ENCODE assay signal across 9 mouse cellular contexts in the genomic region with DNA sequence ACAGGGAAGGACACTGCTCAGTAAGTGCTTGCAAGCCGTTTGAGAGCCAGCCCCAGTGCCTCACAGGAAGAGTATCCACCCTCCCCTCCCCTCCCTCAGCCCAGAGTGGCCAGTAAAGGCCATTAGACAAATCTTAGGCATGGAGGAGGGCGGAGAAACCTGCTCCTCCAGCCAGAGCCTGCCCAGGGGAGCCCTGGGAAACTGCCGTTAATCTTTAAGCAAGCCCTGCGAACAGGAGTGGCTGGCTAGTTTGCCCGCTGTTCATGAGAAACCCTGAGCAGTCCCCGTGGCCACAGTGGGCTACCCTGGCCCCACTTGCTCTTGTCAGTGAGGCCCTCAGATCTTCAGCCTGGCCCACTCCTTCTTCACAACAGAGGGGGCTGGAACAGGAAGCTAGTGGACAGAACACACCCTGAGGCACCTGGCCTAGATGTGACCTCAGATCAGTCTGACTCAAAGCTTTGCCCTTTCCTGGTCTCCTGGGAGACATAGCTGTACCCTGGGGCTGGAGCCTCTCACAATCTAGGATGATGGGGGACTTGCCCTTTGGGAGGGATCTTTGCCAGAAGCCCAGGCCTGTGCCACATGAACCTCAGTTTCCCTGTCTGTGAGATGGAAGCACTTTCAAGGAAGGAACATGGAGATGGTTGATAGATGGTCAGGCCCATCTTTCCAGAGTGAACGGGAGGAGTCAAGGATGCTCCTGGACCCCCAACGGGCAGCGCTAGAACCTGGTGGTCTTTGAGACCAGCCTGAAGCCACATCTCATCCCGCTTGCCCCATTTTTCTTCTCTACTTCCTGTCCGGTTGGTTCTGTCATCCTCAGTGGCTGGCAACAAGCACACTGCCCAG. TPM values are rescaled to one million over a fixed set of nuclear protein-coding genes. Genes with fewer than 3 reads are reported as not detected.
DNase-seq lines count a peak whose midpoint lies in the region; ATAC-seq and TF ChIP-seq lines count a peak whose summit lies in the region.
"Had no signal": no experiment of that assay in that cellular context is flagged by ENCODE, and none has a peak within 500 bp of the region (broad histone marks: within the 10 kb centered on the region; RNA-seq: fewer than 3 reads in every experiment).

No protein-coding gene starts in this region.

- peak overlapping the region; percentile 97 for H3K9ac ChIP-seq in forebrain, embryonic 16.5 days (replicated peaks; ENCODE audit: low read depth, low read length)
- no peak overlapping the region for H3K9ac ChIP-seq in liver, postnatal 0 days (replicated peaks)

- peaks cover 26% of the 10 kb centered on the region for H3K36me3 ChIP-seq in megakaryocyte, embryonic 14.5 days (replicated peaks; ENCODE audit: low read length)
- no peaks in the 10 kb centered on the region for H3K36me3 ChIP-seq in forebrain, embryonic 16.5 days (ENCODE audit: control insufficient read depth, insufficient read depth)
- no peaks in the 10 kb centered on the region for H3K36me3 ChIP-seq in liver, postnatal 0 days (replicated peaks; ENCODE audit: insufficient read depth, low read length)

- DNase-seq in kidney, adult 11 months, result peak; percentile 92
- DNase-seq in liver, postnatal 0 days, result no peak
- peak; percentile 61 for DNase-seq in retina, embryonic 14.5 days (ENCODE audit: low spot score)
- no peak for DNase-seq in thymus, adult 18-20 months

- peak overlapping the region; percentile 90; the same call in 1 of the 2 replicates for H3K27ac ChIP-seq in forebrain, embryonic 16.5 days (ENCODE audit: low read length)
- peak overlapping the region; percentile 70; the same call in 1 of the 2 replicates for H3K27ac ChIP-seq in liver, postnatal 0 days (ENCODE audit: low read depth)
- H3K27ac ChIP-seq: macrophage had no signal

- peaks cover 41% of the 10 kb centered on the region for H3K27me3 ChIP-seq in megakaryocyte, embryonic 14.5 days (replicated peaks)
- H3K27me3 ChIP-seq in forebrain, embryonic 16.5 days (replicated peaks; ENCODE audit: control insufficient read depth, insufficient read depth, low read length), result no peaks in the 10 kb centered on the region
- 0 out of 2 replicates have a peak, but pooled peaks cover 7% of the 10 kb centered on the region for H3K27me3 ChIP-seq in liver, postnatal 0 days (ENCODE audit: insufficient read depth, low read length)

- 47% methylated on average over 11 of the region's 11 CpGs for WGBS in forebrain, embryonic 16.5 days
- WGBS in liver, postnatal 0 days (ENCODE audit: insufficient replicate concordance), result 56% methylated on average over 11 of the region's 11 CpGs

- no peak for ATAC-seq in megakaryocyte, adult 5-6 weeks (ENCODE audit: poor library complexity, severe bottlenecking)
- ATAC-seq in forebrain, embryonic 16.5 days, result no peak
- ATAC-seq in liver, postnatal 0 days, result peak; percentile 34
- no peak for ATAC-seq in CD4-positive, CD25-positive, alpha-beta regulatory T cell, adult 4 months

- peaks cover 83% of the 10 kb centered on the region for H3K4me1 ChIP-seq in megakaryocyte, embryonic 14.5 days
- peaks cover 44% of the 10 kb centered on the region for H3K4me1 ChIP-seq in forebrain, embryonic 16.5 days (replicated peaks; ENCODE audit: control insufficient read depth, insufficient read depth, low read length)
- peaks cover 13% of the 10 kb centered on the region for H3K4me1 ChIP-seq in liver, postnatal 0 days (ENCODE audit: insufficient read depth)

- H3K4me2 ChIP-seq in forebrain, embryonic 16.5 days (ENCODE audit: low read length), result peak overlapping the region; percentile 75
- H3K4me2 ChIP-seq in liver, postnatal 0 days (ENCODE audit: low read depth, low read length), result peak overlapping the region; percentile 74; the same call in 1 of the 2 replicates

- TF ChIP-seq CTCF in liver, postnatal 0 days (IDR thresholded peaks at IDR 0.05; ENCODE audit: low read depth), result no peak

- H3K4me3 ChIP-seq in megakaryocyte, embryonic 14.5 days (replicated peaks), result peak overlapping the region; percentile 96
- H3K4me3 ChIP-seq in forebrain, embryonic 16.5 days (replicated peaks; ENCODE audit: low read length), result peak overlapping the region; percentile 79
- no peak overlapping the region for H3K4me3 ChIP-seq in liver, postnatal 0 days (ENCODE audit: low read depth, low read length)

- no peaks in the 10 kb centered on the region for H3K9me3 ChIP-seq in megakaryocyte, embryonic 14.5 days
- no peaks in the 10 kb centered on the region for H3K9me3 ChIP-seq in forebrain, embryonic 16.5 days (ENCODE audit: control insufficient read depth, low read length)
- H3K9me3 ChIP-seq in liver, postnatal 0 days (ENCODE audit: low read length), result no peaks in the 10 kb centered on the region

- TF ChIP-seq EP300 in liver, postnatal 0 days (IDR thresholded peaks at IDR 0.05; ENCODE audit: low read depth), result no peak

RNA-seq across cellular contexts. Expression of gene Src, which starts 4.8 kb away (rescaled TPM):
- polyA plus RNA-seq in megakaryocyte, embryonic 14.5 days (2012; ENCODE audit: insufficient read depth, low replicate concordance), result 186 and 225 TPM in 2 replicates
- 0.11 TPM in 1 of 2 replicates, not detected in the other for total RNA-seq in megakaryocyte, adult 5-6 weeks (2015)
- total RNA-seq in megakaryocyte, adult 5-6 weeks (2017), result 0.26 TPM in 1 of 2 replicates, not detected in the other
- polyA plus RNA-seq in forebrain, embryonic 16.5 days (2015; fragmentation: Nextera tagmentation; extraction: Ambion mirVana), result 32.2 and 36.6 TPM in 2 replicates
- 1.6 and 1.8 TPM in 2 replicates for polyA plus RNA-seq in liver, postnatal 0 days (2015; fragmentation: Nextera tagmentation; extraction: Ambion mirVana)
- polyA plus RNA-seq in CD4-positive, CD25-positive, alpha-beta regulatory T cell, adult 4 months (2017; shearing (Covaris generic)), result 1 to 10 TPM; 1.6 to 2.0 TPM

RNA-seq across cellular contexts. Expression of gene Manbal, which starts 55.7 kb away (rescaled TPM):
- polyA plus RNA-seq in megakaryocyte, embryonic 14.5 days (2012; ENCODE audit: insufficient read depth, low replicate concordance), result 42.3 and 73.0 TPM in 2 replicates
- 18.7 and 21.5 TPM in 2 replicates for total RNA-seq in megakaryocyte, adult 5-6 weeks (2015)
- 9.3 and 10.5 TPM in 2 replicates for total RNA-seq in megakaryocyte, adult 5-6 weeks (2017)
- 97.5 and 105 TPM in 2 replicates for polyA plus RNA-seq in forebrain, embryonic 16.5 days (2015; fragmentation: Nextera tagmentation; extraction: Ambion mirVana)
- 22.8 and 23.4 TPM in 2 replicates for polyA plus RNA-seq in liver, postnatal 0 days (2015; fragmentation: Nextera tagmentation; extraction: Ambion mirVana)
- 10 to 100 TPM; 41.4 to 59.3 TPM for polyA plus RNA-seq in CD4-positive, CD25-positive, alpha-beta regulatory T cell, adult 4 months (2017; shearing (Covaris generic))

Comparison
In these comparisons a context has a peak if more than half of its experiments do, and no peak if none do; other contexts are left out.
1. DNase-seq: peak in kidney, adult 11 months (single experiment) and retina, embryonic 14.5 days (single experiment); none in liver, postnatal 0 days (single experiment) and thymus, adult 18-20 months (0 of 2).
2. RNA of gene Src, which starts 4.8 kb away (polyA plus RNA-seq): 186 to 225 TPM in megakaryocyte, embryonic 14.5 days and 32.2 to 36.6 TPM in forebrain, embryonic 16.5 days; 1.6 to 2.0 TPM in CD4-positive, CD25-positive, alpha-beta regulatory T cell, adult 4 months and 1.6 to 1.8 TPM in liver, postnatal 0 days; every median in the first group is over 10 times any median in the second.